Mouse (Mus musculus): ENCODE data around the gene Pbp2. TPM values are rescaled to one million over a fixed set of nuclear protein-coding genes. Genes with fewer than 3 reads are reported as not detected.

The Pbp2 gene
- not detected for polyA plus RNA-seq (2014; fragmentation: Illumina TruSeq; extraction: RNeasy Lipid Tissue Mini Kit (QIAGEN cat#74804); ENCODE audit: low read depth, low replicate concordance)

DNA sequence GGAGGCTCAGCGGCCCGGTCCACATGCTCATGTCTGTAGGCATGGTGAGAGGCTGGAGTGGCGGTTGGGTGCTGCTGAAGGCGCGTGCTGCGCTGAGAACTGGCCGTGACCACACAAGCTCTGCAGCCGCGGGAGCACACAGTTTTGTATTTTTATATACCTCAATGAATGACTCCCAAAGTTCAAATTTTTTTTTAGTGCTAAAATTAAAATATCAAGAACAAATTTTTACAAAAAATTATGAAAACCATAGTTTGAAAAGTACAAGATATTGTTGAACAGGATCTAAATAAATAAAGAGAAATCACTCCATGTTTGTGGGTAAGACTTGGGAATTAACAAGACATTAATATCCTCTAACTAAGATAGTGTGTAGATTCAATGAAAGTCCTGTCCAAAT lies at the start of gene Pbp2:
Pbp2 (minus strand) TSS at position 101 of the 400 bp plus-strand sequence.

Other genes with a start within 250 kb of the Pbp2 start
- not detected for gene Gprc5a, start 244.8 kb downstream of the Pbp2 start, polyA plus RNA-seq (2014; fragmentation: Illumina TruSeq; extraction: RNeasy Lipid Tissue Mini Kit (QIAGEN cat#74804); ENCODE audit: low read depth, low replicate concordance)
- not detected for gene Gprc5d, start 192.1 kb downstream of the Pbp2 start, polyA plus RNA-seq (2014; fragmentation: Illumina TruSeq; extraction: RNeasy Lipid Tissue Mini Kit (QIAGEN cat#74804); ENCODE audit: low read depth, low replicate concordance)
- 10.6 TPM for gene Fam234b, start 112.4 kb downstream of the Pbp2 start, polyA plus RNA-seq (2014; fragmentation: Illumina TruSeq; extraction: RNeasy Lipid Tissue Mini Kit (QIAGEN cat#74804); ENCODE audit: low read depth, low replicate concordance)
- 182 TPM for gene Hebp1, start 112.4 kb downstream of the Pbp2 start, polyA plus RNA-seq (2014; fragmentation: Illumina TruSeq; extraction: RNeasy Lipid Tissue Mini Kit (QIAGEN cat#74804); ENCODE audit: low read depth, low replicate concordance)
- gene Gsg1, start 56.1 kb downstream of the Pbp2 start, polyA plus RNA-seq (2014; fragmentation: Illumina TruSeq; extraction: RNeasy Lipid Tissue Mini Kit (QIAGEN cat#74804); ENCODE audit: low read depth, low replicate concordance) = not detected
- gene Emp1, start 52.1 kb upstream of the Pbp2 start, polyA plus RNA-seq (2014; fragmentation: Illumina TruSeq; extraction: RNeasy Lipid Tissue Mini Kit (QIAGEN cat#74804); ENCODE audit: low read depth, low replicate concordance) = 3.6 TPM